Mouse (Mus musculus) left cerebral cortex, adult 6 months (tissue): Measurements from ENCODE around the gene Gm43191. TPM values are rescaled to one million over a fixed set of nuclear protein-coding genes. Genes with fewer than 3 reads are reported as not detected.

Source experiments
- long read RNA-seq, 2 experiments: library from polyadenylated mRNA; unstranded; transcript quantifications; one replicate each; pipeline ENCODE4 v2.0.0; 2019 to 2020
- polyA plus RNA-seq: library from polyadenylated mRNA; unstranded; fragments of <200 nt; fragmentation: Nextera tagmentation; gene quantifications from 2 replicates; pipeline ENCODE4 v1.2.3, GENCODE M21; 2021

Gene Gm43191
- not detected in 2 replicates for polyA plus RNA-seq
- long read RNA-seq, experiment 1, result 0 reads
- long read RNA-seq, experiment 2, partial matches to known transcripts, result 0 of 1 reads
- long read RNA-seq, experiment 2, other reads (novel, unspliced or antisense), result 1 of 1 reads

DNA sequence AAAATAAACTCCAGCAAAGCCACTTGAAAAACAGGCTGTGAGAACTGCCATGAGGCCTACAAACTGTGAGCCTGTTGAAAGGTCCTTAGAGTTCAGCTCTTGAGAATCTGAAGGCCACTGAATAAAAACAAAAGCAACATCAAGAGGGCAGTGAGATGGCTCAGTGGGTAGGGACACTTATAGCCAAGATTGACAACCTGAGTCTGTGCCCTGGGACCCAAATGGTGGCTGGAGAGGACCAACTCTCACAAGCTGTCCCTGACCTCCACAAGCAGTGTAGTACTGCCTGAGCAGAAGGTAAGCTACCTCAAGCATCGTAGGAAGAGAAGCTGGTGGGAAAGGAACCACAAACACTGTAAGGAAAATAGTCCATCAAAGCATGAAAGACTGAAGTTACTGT is at the start of gene Gm43191:
TSS of gene Gm43191 (minus strand) at position 101 of the 400 bp plus-strand sequence.

DNA sequence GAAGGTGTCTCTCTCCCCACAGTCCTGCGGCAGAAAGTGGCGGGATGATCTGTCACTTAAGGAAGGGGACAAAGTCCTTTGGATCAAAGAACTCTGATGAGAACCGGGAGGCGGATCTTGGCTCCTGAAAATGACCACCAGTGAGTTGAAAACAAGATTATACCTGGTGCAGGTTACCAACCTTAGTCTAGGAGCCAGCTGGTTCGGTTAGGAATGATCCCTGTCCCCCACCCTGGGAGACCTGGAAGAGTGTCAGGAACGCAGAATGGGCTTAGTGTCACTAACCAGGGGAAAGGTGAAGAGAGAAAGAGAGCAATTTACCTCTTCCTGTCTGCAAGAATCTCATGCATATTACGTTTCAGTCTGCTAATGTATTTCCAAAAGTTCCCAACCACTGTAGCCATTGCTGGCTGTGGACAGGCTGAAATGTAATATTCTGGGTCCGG is 31.4 kb upstream of the Gm43191 start, which contains the start of gene Slc35a3:
TSS of gene Slc35a3 (minus strand) at position 396 of the 446 bp plus-strand sequence.

DNA sequence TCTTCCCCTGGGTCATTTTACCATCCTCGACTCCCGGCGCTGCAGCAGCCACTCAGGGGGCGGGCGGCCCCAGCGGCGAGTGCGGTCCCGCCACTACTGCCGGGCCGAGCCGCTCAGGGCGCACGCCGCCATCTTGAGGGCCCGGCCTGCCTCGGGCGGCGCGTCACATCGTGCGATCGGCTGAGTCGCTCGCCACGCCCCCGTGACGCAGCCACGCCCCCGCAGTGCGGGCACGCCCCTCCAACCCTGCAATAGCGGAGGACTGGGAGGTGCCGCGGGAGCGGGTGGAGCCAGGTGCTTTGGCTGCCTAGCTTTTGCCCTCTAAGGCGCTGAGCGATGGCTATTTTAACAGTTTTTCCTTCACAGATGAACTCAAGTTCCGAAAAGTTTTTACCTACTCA is 18.6 kb downstream of the Gm43191 start, which contains the start of gene Mfsd14a:
TSS of gene Mfsd14a (minus strand) at position 215 of the 401 bp plus-strand sequence.

DNA sequence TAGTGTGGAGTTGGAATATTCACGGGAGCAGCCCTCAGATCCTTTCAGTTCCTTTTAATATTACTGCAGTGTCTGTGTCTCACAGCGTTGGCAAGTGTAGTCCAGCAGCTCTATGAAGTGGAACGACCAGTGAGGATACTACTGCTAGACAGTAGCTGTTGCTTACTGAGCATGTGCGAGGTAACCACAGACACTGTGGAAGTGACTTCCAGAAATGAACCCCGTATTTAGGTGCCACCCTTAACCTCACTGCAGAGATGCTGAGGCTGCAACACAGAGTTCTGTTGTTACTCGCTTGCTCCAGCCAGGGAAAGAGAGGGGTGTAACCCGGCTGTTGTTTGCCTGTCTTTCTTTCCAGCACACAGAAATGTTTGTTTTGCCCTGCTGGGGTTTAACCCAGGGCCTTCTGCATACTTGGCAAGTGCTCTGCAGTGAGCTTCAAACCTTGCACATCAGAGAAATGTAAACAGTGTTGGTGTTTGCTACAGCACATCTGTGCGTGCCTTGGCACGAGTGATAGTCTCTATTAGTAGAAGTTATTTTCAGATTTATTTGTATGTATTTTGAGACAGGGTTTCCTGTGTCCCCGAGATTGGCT is 66.7 kb downstream of the Gm43191 start, which contains the start of gene Trmt13:
TSS of gene Trmt13 (minus strand) at position 293 of the 598 bp plus-strand sequence.

DNA sequence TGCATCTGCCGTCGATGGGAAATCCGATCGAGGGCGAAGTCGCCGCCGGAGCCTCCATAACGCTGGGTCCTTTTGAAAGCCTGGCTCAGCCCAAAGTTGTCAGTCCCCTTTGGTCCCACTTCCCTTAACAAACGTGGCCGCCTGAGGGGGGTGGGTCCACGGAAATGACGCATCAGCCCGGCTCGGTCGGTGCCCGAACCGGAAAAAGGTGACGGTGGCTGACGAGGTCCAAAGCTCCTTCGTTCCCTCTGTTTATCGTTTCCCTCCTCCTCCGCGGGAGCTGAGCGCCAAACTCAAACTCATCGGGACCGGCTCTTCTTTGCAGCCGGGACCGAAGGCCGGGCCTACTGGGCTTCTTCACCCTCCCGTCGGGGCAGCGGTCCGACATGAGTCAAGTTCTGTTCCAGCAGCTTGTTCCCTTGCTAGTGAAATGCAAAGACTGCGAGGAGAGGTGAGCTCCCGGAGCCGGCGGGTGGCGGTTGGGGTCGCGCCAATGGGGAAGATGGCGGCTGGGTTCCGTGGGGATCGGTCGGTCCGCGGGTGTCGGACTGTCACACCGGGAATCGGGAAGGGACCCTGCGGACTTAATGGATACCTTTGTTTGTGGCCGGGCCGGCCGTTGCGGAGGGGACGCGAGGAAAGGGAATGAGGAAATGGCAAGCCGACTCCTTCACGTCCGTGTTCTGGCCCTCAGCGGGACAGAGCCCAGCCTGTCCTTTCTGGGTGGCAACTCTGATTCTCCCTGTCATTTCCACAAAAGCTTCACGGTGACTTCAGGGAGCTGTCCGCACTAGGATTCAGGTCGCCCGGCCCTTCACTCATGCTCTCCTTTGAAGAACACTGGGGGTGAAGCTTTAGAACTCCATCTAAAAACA is 86.1 kb downstream of the Gm43191 start, which contains the start of gene Sass6:
TSS of gene Sass6 (plus strand) at position 255 of the 875 bp plus-strand sequence.

Other genes with a start within 250 kb of the Gm43191 start
- gene Rtca, start 173.1 kb downstream of the Gm43191 start, polyA plus RNA-seq, result 62.2 and 79.1 TPM in 2 replicates
- 10.3 and 12.2 TPM in 2 replicates for gene Dbt, start 168.2 kb downstream of the Gm43191 start, polyA plus RNA-seq
- 0.09 and 0.16 TPM in 2 replicates for gene Lrrc39, start 118.3 kb downstream of the Gm43191 start, polyA plus RNA-seq
- gene Sass6, start 86.3 kb downstream of the Gm43191 start, polyA plus RNA-seq, result 1.5 and 2.3 TPM in 2 replicates
- gene Trmt13, start 66.7 kb downstream of the Gm43191 start, polyA plus RNA-seq, result 3.1 and 3.4 TPM in 2 replicates
- 43.9 and 54.5 TPM in 2 replicates for gene Mfsd14a, start 18.6 kb downstream of the Gm43191 start, polyA plus RNA-seq
- gene Slc35a3, start 31.6 kb upstream of the Gm43191 start, polyA plus RNA-seq, result 4.3 and 16.2 TPM in 2 replicates
- gene Agl, start 126.9 kb upstream of the Gm43191 start, polyA plus RNA-seq, result 5.8 and 7.5 TPM in 2 replicates
- 0.88 and 1.2 TPM in 2 replicates for gene Frrs1, start 178.2 kb upstream of the Gm43191 start, polyA plus RNA-seq